ENCODE assay signal across 12 mouse cellular contexts in genomic region chr11:117736037-117736689, GRCm38 (mm10). TPM values are rescaled to one million over a fixed set of nuclear protein-coding genes. Genes with fewer than 3 reads are reported as not detected.
DNase-seq lines count a peak whose midpoint lies in the region; ATAC-seq and TF ChIP-seq lines count a peak whose summit lies in the region.
"Had no signal": no experiment of that assay in that cellular context is flagged by ENCODE, and none has a peak within 500 bp of the region (broad histone marks: within the 10 kb centered on the region; RNA-seq: fewer than 3 reads in every experiment).

No protein-coding gene starts in this region.

- H3K27me3 ChIP-seq in lung, postnatal 0 days (replicated peaks; ENCODE audit: insufficient read depth, low read length), result no peaks in the 10 kb centered on the region
- no peaks in the 10 kb centered on the region for H3K27me3 ChIP-seq in intestine, embryonic 15.5 days (replicated peaks)
- H3K27me3 ChIP-seq: forebrain, embryonic 13.5 days; hindbrain, embryonic 15.5 days; megakaryocyte, embryonic 14.5 days had no signal

- WGBS in lung, postnatal 0 days, result 43% methylated on average over 5 of the region's 5 CpGs
- 35% methylated on average over 5 of the region's 5 CpGs for WGBS in lung, adult 2 months
- WGBS in intestine, embryonic 15.5 days, result 58% methylated on average over 5 of the region's 5 CpGs

- no peak for TF ChIP-seq CTCF in lung, postnatal 0 days (IDR thresholded peaks at IDR 0.05)
- no peak for TF ChIP-seq CTCF in lung, adult 2 months (IDR thresholded peaks at IDR 0.05; ENCODE audit: insufficient read depth, low read length)

- peaks cover 22% of the 10 kb centered on the region for H3K36me3 ChIP-seq in lung, postnatal 0 days (ENCODE audit: insufficient read depth, low read length)
- peaks cover 38% of the 10 kb centered on the region for H3K36me3 ChIP-seq in intestine, embryonic 15.5 days

- TF ChIP-seq EP300 in lung, postnatal 0 days (IDR thresholded peaks at IDR 0.05), result peak; percentile 55; the same call in 1 of the 2 replicates

- no peaks in the 10 kb centered on the region for H3K9me3 ChIP-seq in lung, postnatal 0 days (ENCODE audit: low read length)
- H3K9me3 ChIP-seq in intestine, embryonic 15.5 days, result no peaks in the 10 kb centered on the region
- H3K9me3 ChIP-seq: forebrain, embryonic 13.5 days; hindbrain, embryonic 15.5 days; megakaryocyte, embryonic 14.5 days had no signal

- no peak overlapping the region for H3K27ac ChIP-seq in lung, postnatal 0 days (ENCODE audit: low read length)
- H3K27ac ChIP-seq in intestine, embryonic 15.5 days, result no peak overlapping the region
- H3K27ac ChIP-seq: forebrain, embryonic 13.5 days; hindbrain, embryonic 15.5 days had no signal

- no peak for TF ChIP-seq POLR2A in lung, adult 2 months (IDR thresholded peaks at IDR 0.05; ENCODE audit: borderline replicate concordance, extremely low read depth, low read depth, low read length)

- no peak overlapping the region for H3K9ac ChIP-seq in lung, postnatal 0 days (replicated peaks; ENCODE audit: low read depth)
- H3K9ac ChIP-seq in intestine, embryonic 15.5 days, result no peak overlapping the region
- H3K9ac ChIP-seq: forebrain, embryonic 13.5 days; hindbrain, embryonic 15.5 days had no signal

- H3K4me2 ChIP-seq in lung, postnatal 0 days (replicated peaks; ENCODE audit: low read depth, low read length), result no peak overlapping the region
- no peak overlapping the region for H3K4me2 ChIP-seq in intestine, embryonic 15.5 days (replicated peaks)
- H3K4me2 ChIP-seq: forebrain, embryonic 13.5 days; heart, embryonic 11.5 days; hindbrain, embryonic 15.5 days had no signal

- peak; percentile 51 for DNase-seq in lung, postnatal 0 days (ENCODE audit: low spot score)
- DNase-seq in lung, adult 2 months, result no peak
- DNase-seq in cerebellum, adult 18-20 months, result peak; percentile 69 to 77
- peak; percentile 39 for DNase-seq in lung, postnatal 36 days
- no peak for DNase-seq in adrenal gland, adult 18-20 months (ENCODE audit: low spot score in 2 of 2)
- DNase-seq in heart, adult 18-20 months, result no peak
- DNase-seq: spleen, adult 18-20 months had no signal

- H3K4me3 ChIP-seq in lung, postnatal 0 days (ENCODE audit: low read depth, low read length), result no peak overlapping the region
- no peak overlapping the region for H3K4me3 ChIP-seq in lung, adult 2 months (replicated peaks; ENCODE audit: extremely low read depth, low read depth, low read length)
- H3K4me3 ChIP-seq in intestine, embryonic 15.5 days (replicated peaks), result no peak overlapping the region
- H3K4me3 ChIP-seq: forebrain, embryonic 13.5 days; hindbrain, embryonic 15.5 days; megakaryocyte, embryonic 14.5 days had no signal

- ATAC-seq in lung, postnatal 0 days, result peak; percentile 72
- peak; percentile 66; the same call in 1 of the 2 replicates for ATAC-seq in intestine, embryonic 15.5 days
- ATAC-seq: forebrain, embryonic 13.5 days had no signal

- no peaks in the 10 kb centered on the region for H3K4me1 ChIP-seq in lung, postnatal 0 days (ENCODE audit: insufficient read depth, low read depth, low read length)
- H3K4me1 ChIP-seq in lung, adult 2 months (ENCODE audit: control insufficient read depth, insufficient read depth, low read length), result no peaks in the 10 kb centered on the region
- no peaks in the 10 kb centered on the region for H3K4me1 ChIP-seq in intestine, embryonic 15.5 days (replicated peaks)
- H3K4me1 ChIP-seq: forebrain, embryonic 13.5 days; hindbrain, embryonic 15.5 days had no signal

RNA-seq across cellular contexts. Expression of gene Tmc8, which starts 45.7 kb away (rescaled TPM):
- polyA plus RNA-seq in lung, postnatal 0 days (2015; fragmentation: Nextera tagmentation; extraction: Ambion mirVana), result 5.5 and 6.5 TPM in 2 replicates
- polyA plus RNA-seq in lung, adult 2 months (2012; rRNA removed), result 12.0 and 12.8 TPM in 2 replicates
- 6.6 and 7.7 TPM in 2 replicates for polyA plus RNA-seq in intestine, embryonic 15.5 days (2015; fragmentation: Nextera tagmentation; extraction: Ambion mirVana)
- total RNA-seq in adrenal gland, adult 18-20 months (2021), result 1 to 10 TPM; 3.2 to 4.3 TPM
- total RNA-seq in heart, adult 18-20 months (2021), result 1 to 10 TPM; 4.6 to 5.6 TPM

RNA-seq across cellular contexts. Expression of gene Tmc6, which starts 45.8 kb away (rescaled TPM):
- polyA plus RNA-seq in lung, postnatal 0 days (2015; fragmentation: Nextera tagmentation; extraction: Ambion mirVana), result 26.2 and 34.8 TPM in 2 replicates
- 55.7 and 56.0 TPM in 2 replicates for polyA plus RNA-seq in lung, adult 2 months (2012; rRNA removed)
- 28.3 and 34.7 TPM in 2 replicates for polyA plus RNA-seq in intestine, embryonic 15.5 days (2015; fragmentation: Nextera tagmentation; extraction: Ambion mirVana)
- total RNA-seq in adrenal gland, adult 18-20 months (2021), result 10 to 100 TPM; 24.1 to 27.0 TPM
- total RNA-seq in heart, adult 18-20 months (2021), result 10 to 100 TPM; 11.6 to 16.4 TPM

Comparison
In these comparisons a context has a peak if more than half of its experiments do, and no peak if none do; other contexts are left out.
1. DNase-seq: peak in lung, postnatal 0 days (single experiment), cerebellum, adult 18-20 months (2 of 2) and lung, postnatal 36 days (single experiment); none in lung, adult 2 months (single experiment), adrenal gland, adult 18-20 months (0 of 2) and heart, adult 18-20 months (0 of 2).